Mouse (Mus musculus) kidney, embryonic 15.5 days (tissue): ENCODE data around the gene Trpv4. TPM values are rescaled to one million over a fixed set of nuclear protein-coding genes. Genes with fewer than 3 reads are reported as not detected.

Experiments
- ATAC-seq: fragments of 200-750 bp; cut with Nextera tagmentation; replicated peaks from 2 replicates; pipeline ENCODE4 v1.8.0; 2017; ENCODE audit warnings: moderate TSS enrichment; ENCODE audit not compliant: low FRiP score
- H3K27ac ChIP-seq: fragments of 300-500 bp; sonication (generic); 2 replicates; pipeline ENCODE4 v1.5.1; 2015; ENCODE audit warnings: mild to moderate bottlenecking, inconsistent platforms
- H3K27me3 ChIP-seq: fragments of 300-500 bp; sonication (generic); 2 replicates; pipeline ENCODE4 v1.6.1; 2015; ENCODE audit warnings: inconsistent platforms
- H3K36me3 ChIP-seq: fragments of 300-500 bp; sonication (generic); 2 replicates; pipeline ENCODE4 v1.6.1; 2015; ENCODE audit warnings: inconsistent platforms
- H3K4me1 ChIP-seq: fragments of 300-500 bp; sonication (generic); 2 replicates; pipeline ENCODE4 v1.6.1; 2015; ENCODE audit warnings: inconsistent platforms
- H3K4me2 ChIP-seq: fragments of 300-500 bp; sonication (generic); 2 replicates; pipeline ENCODE4 v1.6.1; 2015; ENCODE audit warnings: moderate library complexity, mild to moderate bottlenecking, inconsistent platforms
- H3K4me3 ChIP-seq: fragments of 300-500 bp; sonication (generic); replicated peaks from 2 replicates; pipeline ENCODE4 v1.5.1; 2015; ENCODE audit warnings: mild to moderate bottlenecking, inconsistent platforms
- H3K9ac ChIP-seq: fragments of 300-500 bp; sonication (generic); 2 replicates; pipeline ENCODE4 v1.6.1; 2015; ENCODE audit warnings: mild to moderate bottlenecking, inconsistent platforms
- H3K9me3 ChIP-seq: fragments of 300-500 bp; sonication (generic); replicated peaks from 2 replicates; pipeline ENCODE4 v1.6.1; 2016; ENCODE audit warnings: inconsistent platforms
- WGBS: fragments of 180-500 bp; shearing (Covaris S2); methylation state at CpG from one replicate; pipeline ENCODE4 v1.1.7; 2015; ENCODE audit warnings: mixed read lengths; 5-methylcytosine and 5-hydroxymethylcytosine counted together
- polyA plus RNA-seq: library from polyadenylated mRNA; unstranded; fragments of >200 nt; fragmentation: Nextera tagmentation; extraction: Ambion mirVana; gene quantifications from 2 replicates; pipeline ENCODE4 v1.2.1, GENCODE M21; 2015

The Trpv4 gene
- polyA plus RNA-seq, 1 experiment from 2014 or later = 23.4 TPM

- Histone ChIP-seq H3K36me3 (no peaks in the 10 kb centered on the region), H3K4me2 (peak overlapping the region; percentile 46), H3K9me3 (no peaks in the 10 kb centered on the region), H3K4me3 (no peak overlapping the region; the same call in 1 of the 2 replicates), H3K9ac (no peak overlapping the region), H3K4me1 (peaks cover 98% of the 10 kb centered on the region), H3K27me3 (no peaks in the 10 kb centered on the region), H3K27ac (peak overlapping the region; percentile 95)
- peak; percentile 63 for ATAC-seq
- WGBS = 7% methylated on average over 15 of the region's 15 CpGs
Measured at GRCm38 (mm10) chr5:114594741-114595241, 63.4 kb downstream of the Trpv4 start.

GRCm38 (mm10) chr5:114593949-114594348 lies 64.3 kb downstream of the Trpv4 start:
- WGBS = 81% methylated on average over 5 of the region's 5 CpGs
- H3K9me3 ChIP-seq = no peaks in the 10 kb centered on the region
- no peak for ATAC-seq
- H3K4me3 ChIP-seq = no peak overlapping the region
- H3K4me2 ChIP-seq = peak overlapping the region; percentile 46
- H3K27me3 ChIP-seq = no peaks in the 10 kb centered on the region
- peaks cover 98% of the 10 kb centered on the region for H3K4me1 ChIP-seq
- H3K27ac ChIP-seq = peak overlapping the region; percentile 95
- H3K36me3 ChIP-seq = no peaks in the 10 kb centered on the region
- H3K9ac ChIP-seq = 0 out of 2 replicates have a peak overlapping the region, but pooled peaks have one; percentile 1

GRCm38 (mm10) chr5:114593161-114593821 lies 64.9 kb downstream of the Trpv4 start:
- Histone ChIP-seq H3K27me3 (no peaks in the 10 kb centered on the region), H3K4me3 (no peak overlapping the region), H3K4me2 (no peak overlapping the region), H3K9ac (no peak overlapping the region), H3K36me3 (no peaks in the 10 kb centered on the region), H3K9me3 (no peaks in the 10 kb centered on the region), H3K27ac (peak overlapping the region; percentile 95), H3K4me1 (peaks cover 100% of the 10 kb centered on the region)
- no peak for ATAC-seq
- WGBS = 68% methylated on average over 12 of the region's 12 CpGs

- 61% methylated on average over 19 of the region's 19 CpGs for WGBS
- Histone ChIP-seq H3K4me3 (no peak overlapping the region), H3K4me1 (peaks cover 100% of the 10 kb centered on the region), H3K4me2 (no peak overlapping the region), H3K9ac (no peak overlapping the region), H3K27me3 (no peaks in the 10 kb centered on the region), H3K36me3 (no peaks in the 10 kb centered on the region), H3K27ac (peak overlapping the region; percentile 95; the same call in 1 of the 2 replicates), H3K9me3 (no peaks in the 10 kb centered on the region)
- ATAC-seq = no peak
Measured at GRCm38 (mm10) chr5:114592463-114593160, 65.6 kb downstream of the Trpv4 start.

GRCm38 (mm10) chr5:114591151-114591561 lies 67.1 kb downstream of the Trpv4 start:
- peak overlapping the region; percentile 92 for H3K27ac ChIP-seq
- WGBS = 48% methylated on average over 15 of the region's 15 CpGs
- H3K9me3 ChIP-seq = no peaks in the 10 kb centered on the region
- no peak overlapping the region for H3K9ac ChIP-seq
- ATAC-seq = no peak
- H3K4me1 ChIP-seq = peaks cover 100% of the 10 kb centered on the region
- H3K4me2 ChIP-seq = 0 out of 2 replicates have a peak overlapping the region, but pooled peaks have one; percentile 10
- H3K36me3 ChIP-seq = no peaks in the 10 kb centered on the region
- H3K4me3 ChIP-seq = no peak overlapping the region
- H3K27me3 ChIP-seq = no peaks in the 10 kb centered on the region

- Histone ChIP-seq H3K27ac (peak overlapping the region; percentile 92), H3K4me2 (no peak overlapping the region), H3K9ac (no peak overlapping the region; the same call in 1 of the 2 replicates), H3K27me3 (no peaks in the 10 kb centered on the region), H3K4me3 (no peak overlapping the region), H3K4me1 (peaks cover 100% of the 10 kb centered on the region), H3K9me3 (no peaks in the 10 kb centered on the region), H3K36me3 (no peaks in the 10 kb centered on the region)
- no peak for ATAC-seq
- 66% methylated on average over 17 of the region's 17 CpGs for WGBS
Measured at GRCm38 (mm10) chr5:114590043-114590913, 67.9 kb downstream of the Trpv4 start.

- peak; percentile 10 for ATAC-seq
- H3K4me1 ChIP-seq = peaks cover 100% of the 10 kb centered on the region
- peak overlapping the region; percentile 92 for H3K27ac ChIP-seq
- no peaks in the 10 kb centered on the region for H3K27me3 ChIP-seq
- H3K9me3 ChIP-seq = no peaks in the 10 kb centered on the region
- H3K4me2 ChIP-seq = peak overlapping the region; percentile 32
- WGBS = 42% methylated on average over 2 of the region's 2 CpGs
- no peaks in the 10 kb centered on the region for H3K36me3 ChIP-seq
- no peak overlapping the region for H3K9ac ChIP-seq
- no peak overlapping the region for H3K4me3 ChIP-seq
Measured at GRCm38 (mm10) chr5:114589454-114589853, 68.8 kb downstream of the Trpv4 start.

GRCm38 (mm10) chr5:114589026-114589425 lies 69.2 kb downstream of the Trpv4 start:
- no peak overlapping the region for H3K9ac ChIP-seq
- 29% methylated on average over 6 of the region's 6 CpGs for WGBS

GRCm38 (mm10) chr5:114588416-114588815 lies 69.8 kb downstream of the Trpv4 start:
- peak overlapping the region; percentile 44 for H3K4me2 ChIP-seq
- ATAC-seq = peak; percentile 36
- no peaks in the 10 kb centered on the region for H3K27me3 ChIP-seq
- WGBS = 23% methylated on average over 10 of the region's 10 CpGs
- H3K36me3 ChIP-seq = no peaks in the 10 kb centered on the region
- no peaks in the 10 kb centered on the region for H3K9me3 ChIP-seq
- H3K4me1 ChIP-seq = peaks cover 100% of the 10 kb centered on the region
- H3K9ac ChIP-seq = no peak overlapping the region
- peak overlapping the region; percentile 2; the same call in 1 of the 2 replicates for H3K4me3 ChIP-seq
- peak overlapping the region; percentile 92 for H3K27ac ChIP-seq

More at GRCm38 (mm10) chr5:114589026-114589425, 69.2 kb downstream of the Trpv4 start:
- ATAC-seq = peak; percentile 61
- Histone ChIP-seq H3K27me3 (no peaks in the 10 kb centered on the region), H3K27ac (peak overlapping the region; percentile 92), H3K4me3 (no peak overlapping the region; the same call in 1 of the 2 replicates), H3K36me3 (no peaks in the 10 kb centered on the region), H3K4me1 (peaks cover 100% of the 10 kb centered on the region), H3K4me2 (peak overlapping the region; percentile 44), H3K9me3 (no peaks in the 10 kb centered on the region)

- 33% methylated on average over 9 of the region's 9 CpGs for WGBS
- ATAC-seq = peak; percentile 15; the same call in 1 of the 2 replicates
- H3K27me3 ChIP-seq = no peaks in the 10 kb centered on the region
- H3K4me1 ChIP-seq = peaks cover 100% of the 10 kb centered on the region
- peak overlapping the region; percentile 2; the same call in 1 of the 2 replicates for H3K4me3 ChIP-seq
- H3K27ac ChIP-seq = peak overlapping the region; percentile 92
- H3K9ac ChIP-seq = no peak overlapping the region
- H3K9me3 ChIP-seq = no peaks in the 10 kb centered on the region
- 0 out of 2 replicates have a peak, but pooled peaks cover 2% of the 10 kb centered on the region for H3K36me3 ChIP-seq
- H3K4me2 ChIP-seq = peak overlapping the region; percentile 44
Measured at GRCm38 (mm10) chr5:114587908-114588307, 70.3 kb downstream of the Trpv4 start.

- H3K27me3 ChIP-seq = no peaks in the 10 kb centered on the region
- H3K4me3 ChIP-seq = no peak overlapping the region
- 0 out of 2 replicates have a peak, but pooled peaks cover 4% of the 10 kb centered on the region for H3K36me3 ChIP-seq
- 6% methylated on average over 5 of the region's 5 CpGs for WGBS
- H3K9ac ChIP-seq = no peak overlapping the region; the same call in 1 of the 2 replicates
- H3K27ac ChIP-seq = peak overlapping the region; percentile 92
- H3K4me1 ChIP-seq = peaks cover 96% of the 10 kb centered on the region
- no peak for ATAC-seq
- peak overlapping the region; percentile 33; the same call in 1 of the 2 replicates for H3K4me2 ChIP-seq
- H3K9me3 ChIP-seq = no peaks in the 10 kb centered on the region
Measured at GRCm38 (mm10) chr5:114585682-114586081, 72.5 kb downstream of the Trpv4 start.
